Mouse (Mus musculus): Measurements from ENCODE around the gene Ptgir. TPM values are rescaled to one million over a fixed set of nuclear protein-coding genes. Genes with fewer than 3 reads are reported as not detected.

The Ptgir gene
- 21.1 and 23.1 TPM in 2 replicates for total RNA-seq (2023)

GRCm38 (mm10) chr7:16906281-16906680, at the start of gene Ptgir:
TSS of gene Ptgir (plus strand) at chr7:16906490.

GRCm38 (mm10) chr7:16875310-16875325, 31.2 kb upstream of the Ptgir start, which contains the start of gene Dact3:
TSS of gene Dact3 (plus strand) at chr7:16875317.

GRCm38 (mm10) chr7:16891641-16892351, 14.5 kb upstream of the Ptgir start, which contains the start of gene Gng8:
TSS of gene Gng8 (plus strand) at chr7:16891786.

GRCm38 (mm10) chr7:16924037-16924834, 17.9 kb downstream of the Ptgir start, which contains the start of gene Calm3:
TSS of gene Calm3 (minus strand) at chr7:16924114.

GRCm38 (mm10) chr7:16944061-16944807, 37.9 kb downstream of the Ptgir start, which contains the start of gene Pnmal2:
TSS of gene Pnmal2 (plus strand) at chr7:16944682.

GRCm38 (mm10) chr7:16959539-16960187, 53.4 kb downstream of the Ptgir start, which contains the start of gene Pnmal1:
TSS of gene Pnmal1 (plus strand) at chr7:16959679.

Other genes with a start within 250 kb of the Ptgir start
- not detected in 2 replicates for gene Ceacam15, start 230.8 kb upstream of the Ptgir start, total RNA-seq (2023)
- not detected in 2 replicates for gene Ceacam9, start 184.6 kb upstream of the Ptgir start, total RNA-seq (2023)
- 135 and 156 TPM in 2 replicates for gene Ap2s1, start 168.1 kb upstream of the Ptgir start, total RNA-seq (2023)
- gene Slc1a5, start 125.2 kb upstream of the Ptgir start, total RNA-seq (2023): 34.0 and 39.3 TPM in 2 replicates
- gene Strn4, start 90.6 kb upstream of the Ptgir start, total RNA-seq (2023): 62.7 and 95.2 TPM in 2 replicates
- gene Fkrp, start 89.8 kb upstream of the Ptgir start, total RNA-seq (2023): 12.1 and 12.7 TPM in 2 replicates
- 49.9 and 56.7 TPM in 2 replicates for gene Prkd2, start 63.6 kb upstream of the Ptgir start, total RNA-seq (2023)
- not detected in 2 replicates for gene Dact3, start 31.2 kb upstream of the Ptgir start, total RNA-seq (2023)
- not detected in 2 replicates for gene Gng8, start 14.7 kb upstream of the Ptgir start, total RNA-seq (2023)
- gene Calm3, start 17.6 kb downstream of the Ptgir start, total RNA-seq (2023): 191 and 202 TPM in 2 replicates
- gene Pnmal2, start 38.2 kb downstream of the Ptgir start, total RNA-seq (2023): not detected in 2 replicates
- not detected in 2 replicates for gene Pnmal1, start 53.2 kb downstream of the Ptgir start, total RNA-seq (2023)
- gene Gm42372, start 76.6 kb downstream of the Ptgir start, total RNA-seq (2023): 0.23 TPM in 1 of 2 replicates, not detected in the other
- 0.25 and 0.39 TPM in 2 replicates for gene Ccdc8, start 86.2 kb downstream of the Ptgir start, total RNA-seq (2023)
- gene Ppp5c, start 121.4 kb downstream of the Ptgir start, total RNA-seq (2023): 36.9 and 38.7 TPM in 2 replicates
- 0.06 and 0.07 TPM in 2 replicates for gene Hif3a, start 155.9 kb downstream of the Ptgir start, total RNA-seq (2023)
- 0.23 TPM in 1 of 2 replicates, not detected in the other for gene Psg16, start 167.6 kb downstream of the Ptgir start, total RNA-seq (2023)
- not detected in 2 replicates for gene Ceacam3, start 243.8 kb downstream of the Ptgir start, total RNA-seq (2023)

All from neutrophil, adult 65 days (primary cell).